Mouse (Mus musculus): ENCODE measurements at regions not wholly inside any gene's neighbourhood (a gene's known extent, or its start where the extent isn't known, plus 50 kb on each side); places are given as distances from the start of the nearest gene placed in this dataset.

- Histone ChIP-seq H3K9me3 (replicated peaks; ENCODE audit: low read length) (peaks cover 70% of the 10 kb centered on the region), H3K9ac (ENCODE audit: insufficient read depth, low read depth) (no peak overlapping the region), H3K27ac (ENCODE audit: insufficient read depth, low read depth) (no peak overlapping the region), H3K4me1 (ENCODE audit: control insufficient read depth in 1 of 2, insufficient read depth in 2 of 2) (no peaks in the 10 kb centered on the region), H3K4me2 (ENCODE audit: insufficient read depth, low read depth, poor library complexity, severe bottlenecking) (no peak overlapping the region), H3K27me3 (replicated peaks) (no peaks in the 10 kb centered on the region), H3K36me3 (replicated peaks in 1 of 2; ENCODE audit: control insufficient read depth in 1 of 2, insufficient read depth in 1 of 2, low read length in 1 of 2) (no peaks in the 10 kb centered on the region), H3K79me2 (replicated peaks; ENCODE audit: control insufficient read depth, extremely low read depth, insufficient read depth, poor library complexity, severe bottlenecking) (no peaks in the 10 kb centered on the region), H3K4me3 (replicated peaks in 1 of 3; ENCODE audit: low read depth in 2 of 3, low read length in 2 of 3, poor library complexity in 1 of 3) (no peak overlapping the region)
- DNase-seq (ENCODE audit: extremely low read depth), result no peak
- dilution Hi-C loops (cut with MboI; ENCODE audit: extremely low pct_ligation_motif_present, extremely low pct_unique_long_range_greater_than_20kb, low sequenced_read_pairs) (no loop called here), in situ Hi-C loops (cut with MboI; ENCODE audit: low pct_ligation_motif_present, low pct_unique_long_range_greater_than_20kb, low sequenced_read_pairs) (no loop called here)
- TF ChIP-seq JUN (IDR thresholded peaks at IDR 0.05; ENCODE audit: insufficient read depth, low read depth, low read length) (no peak), MAZ (IDR thresholded peaks at IDR 0.05; ENCODE audit: low read depth, low read length) (no peak), NELFE (IDR thresholded peaks at IDR 0.05; ENCODE audit: low read depth, low read length) (no peak), E2F4 (IDR thresholded peaks at IDR 0.05; ENCODE audit: insufficient replicate concordance, low read depth, low read length) (no peak), UBTF (IDR thresholded peaks at IDR 0.05; ENCODE audit: low read depth, low read length) (no peak), CHD2 (IDR thresholded peaks at IDR 0.05; ENCODE audit: low read length) (no peak), IRF4 (IDR thresholded peaks at IDR 0.05; ENCODE audit: low read depth, low read length) (no peak), MAX (IDR thresholded peaks at IDR 0.05; ENCODE audit: low read length) (no peak), POLR2AphosphoS2 (IDR thresholded peaks at IDR 0.05; ENCODE audit: low read depth, low read length) (no peak), MYC (IDR thresholded peaks at IDR 0.05; ENCODE audit: low read depth, low read length) (no peak), CHD1 (IDR thresholded peaks at IDR 0.05; ENCODE audit: low read depth, low read length) (no peak)
These were observed 147.2 kb downstream of the Nr2f2 start for GRCm38 (mm10) chr7:70219310-70219709.

GRCm38 (mm10) chr7:70217137-70217536 is 149.4 kb downstream of the Nr2f2 start:
- H3K27me3 ChIP-seq (replicated peaks), result no peaks in the 10 kb centered on the region
- in situ Hi-C loops (cut with MboI; ENCODE audit: low pct_ligation_motif_present, low pct_unique_long_range_greater_than_20kb, low sequenced_read_pairs) (no loop called here), dilution Hi-C loops (cut with MboI; ENCODE audit: extremely low pct_ligation_motif_present, extremely low pct_unique_long_range_greater_than_20kb, low sequenced_read_pairs) (no loop called here)
- H3K4me2 ChIP-seq (ENCODE audit: insufficient read depth, low read depth, poor library complexity, severe bottlenecking), result no peak overlapping the region
- H3K9me3 ChIP-seq (replicated peaks; ENCODE audit: low read length), result peaks cover 67% of the 10 kb centered on the region
- H3K79me2 ChIP-seq (replicated peaks; ENCODE audit: control insufficient read depth, extremely low read depth, insufficient read depth, poor library complexity, severe bottlenecking), result no peaks in the 10 kb centered on the region
- H3K36me3 ChIP-seq (replicated peaks in 1 of 2; ENCODE audit: control insufficient read depth in 1 of 2, insufficient read depth in 1 of 2, low read length in 1 of 2), result no peaks in the 10 kb centered on the region
- no peak for DNase-seq (ENCODE audit: extremely low read depth)
- no peaks in the 10 kb centered on the region for H3K4me1 ChIP-seq (ENCODE audit: control insufficient read depth in 1 of 2, insufficient read depth in 2 of 2)
- no peak overlapping the region for H3K27ac ChIP-seq (ENCODE audit: insufficient read depth, low read depth)
- H3K9ac ChIP-seq (ENCODE audit: insufficient read depth, low read depth), result no peak overlapping the region
- no peak for TF ChIP-seq BHLHE40 (IDR thresholded peaks at IDR 0.05; ENCODE audit: low read depth, low read length)
- TF ChIP-seq TCF12 (IDR thresholded peaks at IDR 0.05; ENCODE audit: low read depth, low read length), result no peak
- no peak for TF ChIP-seq CHD1 (IDR thresholded peaks at IDR 0.05; ENCODE audit: low read depth, low read length)
- no peak for TF ChIP-seq IRF4 (IDR thresholded peaks at IDR 0.05; ENCODE audit: low read depth, low read length)
- TF ChIP-seq JUN (IDR thresholded peaks at IDR 0.05; ENCODE audit: insufficient read depth, low read depth, low read length), result no peak
- TF ChIP-seq ZC3H11A (IDR thresholded peaks at IDR 0.05; ENCODE audit: low read depth, low read length), result no peak
- TF ChIP-seq GABPA (IDR thresholded peaks at IDR 0.05; ENCODE audit: insufficient replicate concordance, low read depth, low read length), result no peak
- TF ChIP-seq E2F4 (IDR thresholded peaks at IDR 0.05; ENCODE audit: insufficient replicate concordance, low read depth, low read length), result no peak
- TF ChIP-seq ELF1 (IDR thresholded peaks at IDR 0.05; ENCODE audit: low read depth, low read length), result no peak
- TF ChIP-seq HCFC1 (IDR thresholded peaks at IDR 0.05; ENCODE audit: low read depth, low read length), result no peak
- no peak for TF ChIP-seq MEF2A (IDR thresholded peaks at IDR 0.05; ENCODE audit: borderline replicate concordance, low read depth, low read length)
- no peak for TF ChIP-seq SMC3 (IDR thresholded peaks at IDR 0.05; ENCODE audit: low read depth, low read length)
- no peak for TF ChIP-seq PAX5 (IDR thresholded peaks at IDR 0.05; ENCODE audit: low read length)
- TF ChIP-seq ZKSCAN1 (IDR thresholded peaks at IDR 0.05; ENCODE audit: borderline replicate concordance, low read depth, low read length), result no peak
- no peak for TF ChIP-seq RCOR1 (conservative IDR thresholded peaks at IDR 0.05; ENCODE audit: low read depth, low read length)
- no peak for TF ChIP-seq USF2 (conservative IDR thresholded peaks at IDR 0.05; ENCODE audit: low read depth, low read length)
- TF ChIP-seq MXI1 (IDR thresholded peaks at IDR 0.05; ENCODE audit: low read depth, low read length), result no peak
- no peak for TF ChIP-seq POLR2AphosphoS2 (IDR thresholded peaks at IDR 0.05; ENCODE audit: low read depth, low read length)
- no peak overlapping the region for H3K4me3 ChIP-seq (replicated peaks in 1 of 3; ENCODE audit: low read depth in 2 of 3, low read length in 2 of 3, poor library complexity in 1 of 3)

Measured in CH12.LX (cell line).